Mouse (Mus musculus) neural tube, embryonic 14.5 days (tissue): ENCODE results near the gene 9930021J03Rik. TPM values are rescaled to one million over a fixed set of nuclear protein-coding genes. Genes with fewer than 3 reads are reported as not detected.

Source experiments
- ATAC-seq: fragments of 200-750 bp; cut with Nextera tagmentation; 2 replicates; pipeline ENCODE4 v1.8.0; 2017; ENCODE audit warnings: low read depth, mild to moderate bottlenecking, moderate TSS enrichment, moderate library complexity
- H3K27ac ChIP-seq: fragments of 300-500 bp; sonication (generic); 2 replicates; pipeline ENCODE4 v1.5.1; 2014; ENCODE audit warnings: low read depth, mild to moderate bottlenecking, control low read depth, low read length, moderate library complexity, mixed read lengths
- H3K27me3 ChIP-seq: fragments of 300-500 bp; sonication (generic); 2 replicates; pipeline ENCODE4 v1.6.1; 2014; ENCODE audit warnings: low read length; ENCODE audit not compliant: control insufficient read depth, insufficient read depth
- H3K36me3 ChIP-seq: fragments of 300-500 bp; sonication (generic); 2 replicates; pipeline ENCODE4 v1.6.1; 2014; ENCODE audit warnings: low read length, mixed read lengths; ENCODE audit not compliant: control insufficient read depth, insufficient read depth
- H3K4me1 ChIP-seq: fragments of 300-500 bp; sonication (generic); 2 replicates; pipeline ENCODE4 v1.6.1; 2014; ENCODE audit warnings: low read length; ENCODE audit not compliant: control insufficient read depth, insufficient read depth
- H3K4me2 ChIP-seq: fragments of 300-500 bp; sonication (generic); 2 replicates; pipeline ENCODE4 v1.6.1; 2014; ENCODE audit warnings: mild to moderate bottlenecking, low read depth, low read length, control low read depth
- H3K4me3 ChIP-seq: fragments of 300-500 bp; sonication (generic); 2 replicates; pipeline ENCODE4 v1.5.1; 2014; ENCODE audit warnings: low read depth, low read length, control low read depth, mixed read lengths
- H3K9ac ChIP-seq: fragments of 300-500 bp; sonication (generic); replicated peaks from 2 replicates; pipeline ENCODE4 v1.6.1; 2014; ENCODE audit warnings: low read depth, mild to moderate bottlenecking, control low read depth, low read length, mixed read lengths
- H3K9me3 ChIP-seq: fragments of 300-500 bp; sonication (generic); 2 replicates; pipeline ENCODE4 v1.6.1; 2016; ENCODE audit warnings: low read length; ENCODE audit not compliant: control insufficient read depth
- WGBS: fragments of 180-500 bp; shearing (Covaris S2); extraction: QIAGEN DNeasy Blood & Tissue Kit; methylation state at CpG from one replicate; pipeline ENCODE4 v1.1.7; 2014; 5-methylcytosine and 5-hydroxymethylcytosine counted together
- polyA plus RNA-seq: library from polyadenylated mRNA; unstranded; fragments of >200 nt; fragmentation: Nextera tagmentation; extraction: Ambion mirVana; gene quantifications from 2 replicates; pipeline ENCODE4 v1.2.1, GENCODE M21; 2014

The 9930021J03Rik gene
- polyA plus RNA-seq, 1 experiment from 2014 or later, result 10.9 TPM

- H3K4me2 ChIP-seq, result no peak overlapping the region
- 89% methylated on average over 3 of the region's 3 CpGs for WGBS
- no peak for ATAC-seq
These were observed 54.8 kb downstream of the 9930021J03Rik start for GRCm38 (mm10) chr19:29750994-29751393.

GRCm38 (mm10) chr19:29743531-29743930 is 62.3 kb downstream of the 9930021J03Rik start:
- 84% methylated on average over 5 of the region's 5 CpGs for WGBS
- ATAC-seq, result no peak
- H3K4me3 ChIP-seq, result no peak overlapping the region

More at GRCm38 (mm10) chr19:29750994-29751393, 54.8 kb downstream of the 9930021J03Rik start:
- no peaks in the 10 kb centered on the region for H3K4me1 ChIP-seq
- H3K36me3 ChIP-seq, result no peaks in the 10 kb centered on the region
- H3K9me3 ChIP-seq, result no peaks in the 10 kb centered on the region
- no peaks in the 10 kb centered on the region for H3K27me3 ChIP-seq
- no peak overlapping the region for H3K27ac ChIP-seq
- no peak overlapping the region for H3K4me3 ChIP-seq
- no peak overlapping the region for H3K9ac ChIP-seq

GRCm38 (mm10) chr19:29740661-29741060 is 65.1 kb downstream of the 9930021J03Rik start:
- ATAC-seq, result no peak
- Histone ChIP-seq H3K4me2 (no peak overlapping the region), H3K36me3 (no peaks in the 10 kb centered on the region), H3K27ac (no peak overlapping the region), H3K4me3 (no peak overlapping the region), H3K4me1 (no peaks in the 10 kb centered on the region), H3K9me3 (no peaks in the 10 kb centered on the region), H3K27me3 (no peaks in the 10 kb centered on the region), H3K9ac (no peak overlapping the region)
- 88% methylated on average over 1 of the region's 1 CpGs for WGBS

More at GRCm38 (mm10) chr19:29743531-29743930, 62.3 kb downstream of the 9930021J03Rik start:
- Histone ChIP-seq H3K27ac (no peak overlapping the region), H3K9me3 (no peaks in the 10 kb centered on the region), H3K27me3 (no peaks in the 10 kb centered on the region), H3K36me3 (no peaks in the 10 kb centered on the region), H3K4me2 (no peak overlapping the region), H3K4me1 (no peaks in the 10 kb centered on the region), H3K9ac (no peak overlapping the region)

- Histone ChIP-seq H3K4me3 (no peak overlapping the region), H3K36me3 (no peaks in the 10 kb centered on the region), H3K9ac (no peak overlapping the region), H3K4me2 (no peak overlapping the region), H3K4me1 (no peaks in the 10 kb centered on the region), H3K27ac (no peak overlapping the region), H3K27me3 (no peaks in the 10 kb centered on the region), H3K9me3 (no peaks in the 10 kb centered on the region)
- WGBS, result 86% methylated on average over 2 of the region's 2 CpGs
- no peak for ATAC-seq
These were observed 66.2 kb downstream of the 9930021J03Rik start for GRCm38 (mm10) chr19:29739608-29740007.

GRCm38 (mm10) chr19:29735421-29735820 is 70.4 kb downstream of the 9930021J03Rik start:
- Histone ChIP-seq H3K4me2 (no peak overlapping the region), H3K27me3 (no peaks in the 10 kb centered on the region), H3K36me3 (no peaks in the 10 kb centered on the region), H3K9me3 (no peaks in the 10 kb centered on the region), H3K4me3 (no peak overlapping the region), H3K27ac (no peak overlapping the region), H3K9ac (no peak overlapping the region), H3K4me1 (no peaks in the 10 kb centered on the region)
- WGBS, result 77% methylated on average over 3 of the region's 3 CpGs
- no peak for ATAC-seq

- no peak for ATAC-seq
- 98% methylated on average over 3 of the region's 3 CpGs for WGBS
- Histone ChIP-seq H3K9me3 (no peaks in the 10 kb centered on the region), H3K9ac (no peak overlapping the region), H3K4me1 (no peaks in the 10 kb centered on the region), H3K36me3 (peaks cover 22% of the 10 kb centered on the region; the same call in 1 of the 2 replicates), H3K4me2 (no peak overlapping the region), H3K4me3 (no peak overlapping the region), H3K27me3 (no peaks in the 10 kb centered on the region), H3K27ac (no peak overlapping the region)
These were observed 87.3 kb downstream of the 9930021J03Rik start for GRCm38 (mm10) chr19:29718476-29718875.

GRCm38 (mm10) chr19:29717854-29718253 is 87.9 kb downstream of the 9930021J03Rik start:
- H3K4me3 ChIP-seq, result no peak overlapping the region
- no peaks in the 10 kb centered on the region for H3K4me1 ChIP-seq
- no peaks in the 10 kb centered on the region for H3K9me3 ChIP-seq
- ATAC-seq, result no peak
- H3K27me3 ChIP-seq, result no peaks in the 10 kb centered on the region
- no peak overlapping the region for H3K27ac ChIP-seq
- H3K4me2 ChIP-seq, result no peak overlapping the region
- peaks cover 22% of the 10 kb centered on the region; the same call in 1 of the 2 replicates for H3K36me3 ChIP-seq
- WGBS, result 93% methylated on average over 3 of the region's 3 CpGs
- no peak overlapping the region for H3K9ac ChIP-seq

GRCm38 (mm10) chr19:29713451-29713850 is 92.3 kb downstream of the 9930021J03Rik start:
- Histone ChIP-seq H3K4me1 (no peaks in the 10 kb centered on the region), H3K9me3 (no peaks in the 10 kb centered on the region), H3K36me3 (peaks cover 17% of the 10 kb centered on the region; the same call in 1 of the 2 replicates), H3K27me3 (no peaks in the 10 kb centered on the region), H3K4me2 (no peak overlapping the region), H3K9ac (no peak overlapping the region), H3K27ac (no peak overlapping the region), H3K4me3 (no peak overlapping the region)
- 91% methylated on average over 4 of the region's 4 CpGs for WGBS
- ATAC-seq, result no peak

GRCm38 (mm10) chr19:29709461-29709860 is 96.3 kb downstream of the 9930021J03Rik start:
- Histone ChIP-seq H3K4me1 (no peaks in the 10 kb centered on the region), H3K4me3 (no peak overlapping the region), H3K9ac (no peak overlapping the region), H3K9me3 (no peaks in the 10 kb centered on the region), H3K4me2 (no peak overlapping the region), H3K27me3 (no peaks in the 10 kb centered on the region), H3K36me3 (no peaks in the 10 kb centered on the region), H3K27ac (no peak overlapping the region)
- 74% methylated on average over 3 of the region's 3 CpGs for WGBS
- no peak for ATAC-seq
